Mouse (Mus musculus): ENCODE measurements at regions not wholly inside any gene's neighbourhood (a gene's known extent, or its start where the extent isn't known, plus 50 kb on each side); places are given as distances from the start of the nearest gene placed in this dataset.

- no peak for ATAC-seq (ENCODE audit: low FRiP score)
- H3K27ac ChIP-seq (replicated peaks) = no peak overlapping the region
- H3K4me3 ChIP-seq (replicated peaks) = no peak overlapping the region
- no peaks in the 10 kb centered on the region for H3K4me1 ChIP-seq
- 52% methylated on average over 5 of the region's 5 CpGs for WGBS
- H3K4me2 ChIP-seq = no peak overlapping the region
- H3K9ac ChIP-seq (replicated peaks) = no peak overlapping the region
- H3K36me3 ChIP-seq = no peaks in the 10 kb centered on the region
- no peaks in the 10 kb centered on the region for H3K27me3 ChIP-seq (replicated peaks)
- H3K9me3 ChIP-seq (replicated peaks) = no peaks in the 10 kb centered on the region
These were observed 817.0 kb upstream of the Intu start for GRCm38 (mm10) chr3:39714056-39714592.

GRCm38 (mm10) chr3:39718946-39719545 lies 812.0 kb upstream of the Intu start:
- Histone ChIP-seq H3K9me3 (replicated peaks) (no peaks in the 10 kb centered on the region), H3K4me1 (no peaks in the 10 kb centered on the region), H3K27ac (replicated peaks) (no peak overlapping the region), H3K4me2 (no peak overlapping the region), H3K36me3 (no peaks in the 10 kb centered on the region), H3K27me3 (replicated peaks) (no peaks in the 10 kb centered on the region), H3K4me3 (replicated peaks) (no peak overlapping the region), H3K9ac (replicated peaks) (no peak overlapping the region)
- no peak for ATAC-seq (ENCODE audit: low FRiP score)
- 82% methylated on average over 11 of the region's 11 CpGs for WGBS

- Histone ChIP-seq H3K4me2 (no peak overlapping the region), H3K4me3 (replicated peaks) (no peak overlapping the region), H3K36me3 (no peaks in the 10 kb centered on the region), H3K27me3 (replicated peaks) (no peaks in the 10 kb centered on the region), H3K9ac (replicated peaks) (no peak overlapping the region), H3K4me1 (no peaks in the 10 kb centered on the region), H3K9me3 (replicated peaks) (no peaks in the 10 kb centered on the region), H3K27ac (replicated peaks) (no peak overlapping the region)
- WGBS = 85% methylated on average over 3 of the region's 3 CpGs
- ATAC-seq (ENCODE audit: low FRiP score) = no peak
These were observed 805.3 kb upstream of the Intu start for GRCm38 (mm10) chr3:39725755-39726154.

GRCm38 (mm10) chr3:39736639-39737038 lies 794.4 kb upstream of the Intu start:
- Histone ChIP-seq H3K27ac (replicated peaks) (no peak overlapping the region), H3K9ac (replicated peaks) (no peak overlapping the region), H3K36me3 (no peaks in the 10 kb centered on the region), H3K27me3 (replicated peaks) (no peaks in the 10 kb centered on the region), H3K4me3 (replicated peaks) (no peak overlapping the region), H3K4me2 (no peak overlapping the region), H3K9me3 (replicated peaks) (no peaks in the 10 kb centered on the region), H3K4me1 (no peaks in the 10 kb centered on the region)
- no peak for ATAC-seq (ENCODE audit: low FRiP score)
- WGBS = 52% methylated on average over 1 of the region's 1 CpGs

- Histone ChIP-seq H3K27ac (replicated peaks) (no peak overlapping the region), H3K9ac (replicated peaks) (no peak overlapping the region), H3K4me1 (no peaks in the 10 kb centered on the region), H3K9me3 (replicated peaks) (no peaks in the 10 kb centered on the region), H3K36me3 (no peaks in the 10 kb centered on the region), H3K4me3 (replicated peaks) (no peak overlapping the region), H3K27me3 (replicated peaks) (no peaks in the 10 kb centered on the region), H3K4me2 (no peak overlapping the region)
- 85% methylated on average over 2 of the region's 2 CpGs for WGBS
- ATAC-seq (ENCODE audit: low FRiP score) = no peak
These were observed 785.1 kb upstream of the Intu start for GRCm38 (mm10) chr3:39745947-39746346.

GRCm38 (mm10) chr3:39768981-39769568 lies 762.0 kb upstream of the Intu start:
- H3K9me3 ChIP-seq (replicated peaks) = no peaks in the 10 kb centered on the region
- no peak overlapping the region for H3K4me3 ChIP-seq (replicated peaks)
- no peak overlapping the region for H3K27ac ChIP-seq (replicated peaks)
- ATAC-seq (ENCODE audit: low FRiP score) = no peak
- H3K9ac ChIP-seq (replicated peaks) = no peak overlapping the region
- WGBS = 91% methylated on average over 6 of the region's 6 CpGs
- H3K36me3 ChIP-seq = no peaks in the 10 kb centered on the region
- no peak overlapping the region for H3K4me2 ChIP-seq
- H3K27me3 ChIP-seq (replicated peaks) = no peaks in the 10 kb centered on the region
- no peaks in the 10 kb centered on the region for H3K4me1 ChIP-seq

GRCm38 (mm10) chr3:39776278-39777039 lies 754.6 kb upstream of the Intu start:
- no peak for ATAC-seq (ENCODE audit: low FRiP score)
- Histone ChIP-seq H3K4me1 (no peaks in the 10 kb centered on the region), H3K9ac (replicated peaks) (no peak overlapping the region), H3K27me3 (replicated peaks) (no peaks in the 10 kb centered on the region), H3K36me3 (no peaks in the 10 kb centered on the region), H3K9me3 (replicated peaks) (no peaks in the 10 kb centered on the region), H3K27ac (replicated peaks) (no peak overlapping the region), H3K4me3 (replicated peaks) (no peak overlapping the region), H3K4me2 (no peak overlapping the region)
- 93% methylated on average over 7 of the region's 7 CpGs for WGBS

- Histone ChIP-seq H3K9ac (replicated peaks) (no peak overlapping the region), H3K36me3 (no peaks in the 10 kb centered on the region), H3K27ac (replicated peaks) (no peak overlapping the region), H3K4me3 (replicated peaks) (no peak overlapping the region), H3K27me3 (replicated peaks) (no peaks in the 10 kb centered on the region), H3K4me1 (no peaks in the 10 kb centered on the region), H3K9me3 (replicated peaks) (no peaks in the 10 kb centered on the region), H3K4me2 (no peak overlapping the region)
- ATAC-seq (ENCODE audit: low FRiP score) = no peak
- WGBS = 65% methylated on average over 6 of the region's 6 CpGs
These were observed 751.3 kb upstream of the Intu start for GRCm38 (mm10) chr3:39779690-39780218.

- H3K9ac ChIP-seq (replicated peaks) = no peak overlapping the region
- no peak overlapping the region for H3K4me2 ChIP-seq
- H3K27ac ChIP-seq (replicated peaks) = no peak overlapping the region
- H3K9me3 ChIP-seq (replicated peaks) = no peaks in the 10 kb centered on the region
- WGBS = 62% methylated on average over 5 of the region's 5 CpGs
- H3K36me3 ChIP-seq = no peaks in the 10 kb centered on the region
- no peaks in the 10 kb centered on the region for H3K27me3 ChIP-seq (replicated peaks)
- H3K4me1 ChIP-seq = no peaks in the 10 kb centered on the region
- no peak for ATAC-seq (ENCODE audit: low FRiP score)
- no peak overlapping the region for H3K4me3 ChIP-seq (replicated peaks)
These were observed 750.8 kb upstream of the Intu start for GRCm38 (mm10) chr3:39780270-39780669.

GRCm38 (mm10) chr3:39784901-39785300 lies 746.2 kb upstream of the Intu start:
- Histone ChIP-seq H3K27me3 (replicated peaks) (no peaks in the 10 kb centered on the region), H3K4me2 (no peak overlapping the region), H3K9me3 (replicated peaks) (no peaks in the 10 kb centered on the region), H3K4me3 (replicated peaks) (no peak overlapping the region), H3K4me1 (no peaks in the 10 kb centered on the region), H3K27ac (replicated peaks) (no peak overlapping the region), H3K36me3 (no peaks in the 10 kb centered on the region), H3K9ac (replicated peaks) (no peak overlapping the region)
- ATAC-seq (ENCODE audit: low FRiP score) = no peak
- 94% methylated on average over 2 of the region's 2 CpGs for WGBS

- Histone ChIP-seq H3K4me3 (replicated peaks) (no peak overlapping the region), H3K4me2 (no peak overlapping the region), H3K9me3 (replicated peaks) (no peaks in the 10 kb centered on the region), H3K36me3 (no peaks in the 10 kb centered on the region), H3K27ac (replicated peaks) (no peak overlapping the region), H3K9ac (replicated peaks) (no peak overlapping the region), H3K4me1 (no peaks in the 10 kb centered on the region), H3K27me3 (replicated peaks) (no peaks in the 10 kb centered on the region)
- ATAC-seq (ENCODE audit: low FRiP score) = no peak
- WGBS = 92% methylated on average over 1 of the region's 1 CpGs
These were observed 721.5 kb upstream of the Intu start for GRCm38 (mm10) chr3:39809586-39809985.

GRCm38 (mm10) chr3:39814814-39815213 lies 716.3 kb upstream of the Intu start:
- 18% methylated on average over 6 of the region's 6 CpGs for WGBS
- Histone ChIP-seq H3K4me3 (replicated peaks) (no peak overlapping the region), H3K9me3 (replicated peaks) (no peaks in the 10 kb centered on the region), H3K27me3 (replicated peaks) (no peaks in the 10 kb centered on the region), H3K27ac (replicated peaks) (no peak overlapping the region), H3K4me2 (no peak overlapping the region), H3K4me1 (no peaks in the 10 kb centered on the region), H3K9ac (replicated peaks) (no peak overlapping the region), H3K36me3 (no peaks in the 10 kb centered on the region)
- ATAC-seq (ENCODE audit: low FRiP score) = peak; percentile 81; the same call in 1 of the 2 replicates
